Mouse (Mus musculus) mouse embryonic stem cell (cell line): Measurements from ENCODE around the gene Hoxd11.

Experiments
- in situ Hi-C, 2 experiments: fragments of 300-500 bp; cut with MboI; formaldehyde crosslinking; loops; 1 replicate in 1 of 2; 3 replicates in 1 of 2; pipeline ENCODE4 v1.14.3; 2019 to 2020; ENCODE audit warnings: low sequenced_read_pairs in 2 of 2, low pct_unique_long_range_greater_than_20kb in 1 of 2, mixed read lengths in 1 of 2; ENCODE audit not compliant: unreplicated experiment in 1 of 2

The Hoxd11 gene

DNA sequence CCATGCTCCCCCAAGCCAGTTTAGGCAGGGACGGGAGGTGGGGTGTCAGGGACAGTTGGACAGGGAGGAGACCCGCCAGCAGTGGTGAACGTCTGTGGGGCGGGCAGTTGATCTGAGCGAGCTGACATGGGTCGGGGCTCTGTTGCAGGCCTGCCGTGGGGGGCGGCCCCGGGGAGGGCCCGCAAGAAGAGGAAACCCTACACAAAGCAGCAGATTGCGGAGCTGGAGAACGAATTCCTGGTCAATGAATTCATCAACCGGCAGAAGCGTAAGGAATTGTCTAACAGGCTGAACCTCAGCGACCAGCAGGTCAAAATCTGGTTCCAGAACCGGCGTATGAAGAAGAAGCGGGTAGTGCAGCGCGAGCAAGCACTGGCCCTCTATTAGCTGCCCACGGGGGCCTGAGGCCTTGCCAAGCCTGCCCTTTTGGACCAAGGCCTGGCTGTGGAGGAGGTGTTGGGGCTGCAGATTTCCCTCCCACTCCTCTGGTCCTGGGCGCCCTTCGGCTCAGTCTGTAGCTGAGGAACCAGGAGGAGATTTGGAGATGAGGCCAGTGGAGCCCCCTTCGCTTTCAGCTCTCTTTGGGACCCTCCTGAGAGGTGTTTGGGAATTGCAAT lies 3.6 kb upstream of the Hoxd11 start:
- in situ Hi-C loops = loop anchor here (10.0 to 25.0 kb wide), 2 partner anchors 912 to 1111 kb away; no protein-coding TSS in a partner anchor

DNA sequence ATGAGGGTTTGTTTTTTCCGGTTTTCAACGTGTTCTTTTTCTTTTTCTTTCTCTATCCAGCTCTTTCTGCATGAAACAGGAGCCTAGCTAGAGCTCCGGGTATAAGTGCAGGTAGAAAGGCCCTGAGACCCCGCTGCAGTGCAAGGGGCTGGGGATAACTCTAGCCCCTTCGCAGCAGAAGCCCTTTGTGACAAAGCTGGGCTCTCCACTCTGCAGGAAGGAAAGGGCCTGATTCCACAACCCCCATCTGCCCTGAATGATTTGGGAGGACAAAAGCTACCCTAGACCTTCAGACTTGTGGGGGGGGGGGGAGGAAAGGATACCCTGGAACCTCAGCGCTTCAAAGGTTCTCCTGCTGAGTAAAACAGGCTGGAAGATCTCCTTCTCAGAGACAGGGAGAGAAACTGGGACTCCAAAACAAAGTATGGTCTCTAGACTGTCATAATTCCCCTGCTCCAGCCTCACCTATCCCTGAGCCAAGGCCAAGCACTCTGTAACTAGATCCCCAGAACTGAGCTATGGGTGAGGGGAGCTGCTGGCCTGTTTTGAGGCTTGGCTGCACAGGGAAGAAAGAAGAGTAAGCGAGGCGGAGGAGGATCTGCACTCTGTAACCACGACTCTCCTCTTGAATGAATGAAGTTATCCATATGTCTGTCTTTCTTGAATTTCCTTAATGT lies 2.8 kb upstream of the Hoxd11 start:
- in situ Hi-C loops = loop anchor here (10.0 to 25.0 kb wide), 2 partner anchors 911 to 1112 kb away; no protein-coding TSS in a partner anchor

DNA sequence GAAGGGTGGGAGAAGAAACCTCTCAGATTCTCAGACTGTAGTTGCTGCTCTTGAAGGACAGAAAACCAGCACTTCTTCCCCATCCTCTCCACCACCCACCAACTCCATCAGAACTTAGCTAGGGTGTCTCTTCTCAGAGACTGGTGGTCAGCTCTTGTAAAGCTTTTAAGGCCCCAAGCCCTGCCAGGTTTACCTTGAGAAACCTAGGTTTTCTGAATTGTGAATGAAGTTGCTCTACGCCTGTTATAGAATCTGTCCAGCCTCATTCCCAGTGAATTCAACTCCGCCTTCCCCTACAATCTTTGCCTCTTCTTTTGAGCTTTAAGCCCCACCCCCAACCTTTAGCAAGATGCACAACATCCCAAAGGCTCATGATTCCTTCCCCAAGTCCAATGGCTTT lies 2.3 kb upstream of the Hoxd11 start:
- in situ Hi-C loops = loop anchor here (10.0 to 25.0 kb wide), 2 partner anchors 910 to 1112 kb away; no protein-coding TSS in a partner anchor

DNA sequence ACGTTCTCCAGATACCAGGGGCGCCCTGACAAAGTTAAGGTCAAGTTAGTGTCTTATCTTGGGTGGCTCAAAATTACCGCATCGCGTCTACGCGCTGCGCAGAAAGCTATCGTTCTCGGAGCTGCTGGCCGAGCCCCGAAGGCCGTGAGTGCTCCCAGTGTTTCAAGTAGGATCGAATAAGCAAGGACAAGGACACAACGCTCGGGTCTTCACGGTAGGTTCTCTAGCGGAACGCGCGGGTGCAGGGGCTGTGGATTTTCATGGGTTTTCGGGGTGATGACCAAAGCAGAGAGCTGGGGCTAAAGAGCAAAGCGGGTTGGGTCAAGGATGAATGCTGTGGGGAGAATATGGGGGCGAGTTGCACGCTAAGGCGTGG lies 227 bp downstream of the Hoxd11 start:
- in situ Hi-C loops = loop anchor here (10.0 to 25.0 kb wide), 2 partner anchors 908 to 1115 kb away; no protein-coding TSS in a partner anchor

DNA sequence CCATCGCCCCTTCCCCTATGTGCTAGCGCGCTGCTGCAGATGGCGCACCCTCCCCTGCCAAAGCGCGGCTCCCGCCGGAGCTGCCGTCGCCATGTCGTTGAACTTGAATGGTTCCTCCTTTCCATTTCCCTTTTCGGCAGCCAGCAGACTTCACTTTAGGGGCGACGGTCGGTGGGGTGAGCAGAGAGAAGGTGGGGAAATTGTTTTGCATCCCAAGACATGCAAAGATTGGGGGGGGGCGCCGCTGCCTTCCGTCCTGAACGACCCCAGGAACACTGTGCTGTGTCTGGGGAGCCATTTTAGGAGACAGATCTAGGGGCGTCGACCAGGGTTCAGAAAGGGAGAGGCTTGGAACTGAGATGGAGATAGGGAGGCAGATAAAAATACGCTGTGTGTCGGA lies 623 bp downstream of the Hoxd11 start:
- in situ Hi-C loops = loop anchor here (10.0 to 25.0 kb wide), 3 partner anchors 55 to 1115 kb away; no protein-coding TSS in a partner anchor

DNA sequence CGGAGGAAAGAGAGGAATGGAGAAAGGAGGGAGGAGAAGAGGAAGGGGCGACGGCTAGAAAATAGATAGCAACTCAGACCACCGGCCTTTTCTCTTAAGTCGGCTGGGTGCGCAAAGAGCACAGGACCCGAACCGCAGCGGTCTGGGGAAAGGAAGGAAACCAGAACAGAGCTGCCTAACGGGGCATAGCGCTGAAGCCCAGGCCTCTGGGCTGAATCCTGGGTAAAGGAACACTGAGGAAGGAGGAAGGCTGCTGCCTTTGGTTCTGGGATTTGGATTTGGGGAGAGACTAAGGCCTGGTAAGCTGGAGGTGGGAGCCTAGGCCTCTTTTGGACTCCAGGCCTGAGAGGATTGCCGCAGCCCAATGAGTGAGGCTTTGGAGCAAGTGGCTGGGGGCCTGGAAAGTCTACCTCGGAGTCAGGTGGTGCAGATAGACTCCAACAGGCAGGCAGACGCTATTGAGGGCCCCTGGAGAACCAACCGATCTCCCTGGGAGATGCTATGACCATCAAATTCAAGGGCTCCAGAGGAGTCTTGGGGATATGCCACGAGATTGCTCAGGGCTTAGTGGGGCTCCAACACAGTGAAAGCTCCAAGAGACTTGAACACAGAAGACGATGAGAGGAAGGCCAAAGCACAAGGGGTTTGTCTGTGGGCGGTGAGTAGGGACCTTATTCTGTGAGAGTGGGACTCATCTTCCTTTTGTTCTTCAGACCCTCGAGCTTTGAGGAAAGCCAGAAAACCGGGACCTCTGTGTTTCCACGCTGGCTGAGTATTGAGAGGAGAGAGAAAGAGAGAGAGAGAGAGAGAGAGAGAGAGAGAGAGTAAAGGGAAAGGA lies 1.4 kb downstream of the Hoxd11 start:
- in situ Hi-C loops = loop anchor here (10.0 to 25.0 kb wide), 2 partner anchors 54 to 907 kb away; no protein-coding TSS in a partner anchor

DNA sequence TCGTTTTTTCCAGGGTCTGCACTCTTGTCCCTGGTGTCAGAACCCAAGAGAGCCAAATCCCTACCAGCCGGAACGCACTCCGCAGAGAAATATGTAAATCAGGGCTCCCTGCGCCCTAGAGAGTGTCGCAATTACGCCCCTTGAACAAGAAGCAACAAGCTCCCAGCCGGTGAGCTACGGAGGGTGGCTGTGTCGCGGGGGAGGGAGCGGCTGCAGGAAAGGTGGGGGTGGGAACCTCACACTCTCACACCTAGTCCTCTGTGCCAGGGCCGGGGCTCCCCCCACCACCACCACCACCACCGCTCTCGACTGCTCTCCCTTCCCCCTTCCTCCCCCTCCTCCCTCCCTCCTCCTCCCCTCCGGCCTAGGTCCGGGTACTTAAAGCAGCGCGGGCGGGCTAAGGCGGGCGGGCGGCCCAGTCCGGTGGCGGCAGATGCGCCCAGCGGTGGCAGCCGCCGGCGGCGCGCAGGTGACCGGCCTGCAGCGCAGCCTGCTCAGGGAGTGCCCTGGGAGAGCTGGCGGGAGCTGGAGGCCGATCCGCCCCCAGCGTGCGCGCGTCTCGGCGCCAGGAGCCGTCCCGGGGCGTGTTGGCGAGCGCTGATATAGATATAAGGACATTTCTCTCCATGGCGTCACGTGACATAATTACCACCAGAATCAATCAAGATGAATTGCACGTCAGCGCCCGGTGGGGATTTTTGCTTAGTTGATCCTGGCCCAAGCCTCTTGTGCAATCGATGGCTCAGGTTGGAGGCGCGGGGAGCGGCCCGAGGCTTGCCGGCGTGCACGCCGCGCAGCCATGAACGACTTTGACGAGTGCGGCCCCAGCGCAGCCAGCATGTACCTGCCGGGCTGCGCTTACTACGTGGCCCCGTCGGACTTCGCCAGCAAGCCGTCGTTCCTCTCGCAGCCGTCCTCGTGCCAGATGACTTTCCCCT lies 2.5 kb downstream of the Hoxd11 start:
- in situ Hi-C loops = loop anchor here (10.0 to 25.0 kb wide), 2 partner anchors 53 to 905 kb away; no protein-coding TSS in a partner anchor

DNA sequence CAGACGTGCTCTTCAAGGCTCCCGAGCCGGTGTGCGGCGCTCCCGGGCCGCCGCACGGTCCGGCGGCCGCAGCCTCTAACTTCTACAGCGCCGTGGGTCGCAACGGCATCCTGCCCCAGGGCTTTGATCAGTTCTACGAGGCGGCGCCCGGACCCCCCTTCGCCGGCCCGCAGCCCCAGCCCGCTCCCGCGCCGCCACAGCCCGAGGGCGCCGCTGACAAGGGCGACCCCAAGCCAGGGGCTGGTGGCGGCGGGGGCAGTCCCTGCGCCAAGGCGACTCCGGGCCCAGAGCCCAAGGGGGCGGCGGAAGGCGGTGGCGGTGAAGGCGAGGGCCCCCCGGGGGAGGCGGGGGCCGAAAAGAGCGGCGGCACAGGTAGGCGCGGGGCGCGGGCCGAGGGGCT lies 3.4 kb downstream of the Hoxd11 start:
- in situ Hi-C loops = loop anchor here (10.0 to 25.0 kb wide), 2 partner anchors 52 to 905 kb away; no protein-coding TSS in a partner anchor

DNA sequence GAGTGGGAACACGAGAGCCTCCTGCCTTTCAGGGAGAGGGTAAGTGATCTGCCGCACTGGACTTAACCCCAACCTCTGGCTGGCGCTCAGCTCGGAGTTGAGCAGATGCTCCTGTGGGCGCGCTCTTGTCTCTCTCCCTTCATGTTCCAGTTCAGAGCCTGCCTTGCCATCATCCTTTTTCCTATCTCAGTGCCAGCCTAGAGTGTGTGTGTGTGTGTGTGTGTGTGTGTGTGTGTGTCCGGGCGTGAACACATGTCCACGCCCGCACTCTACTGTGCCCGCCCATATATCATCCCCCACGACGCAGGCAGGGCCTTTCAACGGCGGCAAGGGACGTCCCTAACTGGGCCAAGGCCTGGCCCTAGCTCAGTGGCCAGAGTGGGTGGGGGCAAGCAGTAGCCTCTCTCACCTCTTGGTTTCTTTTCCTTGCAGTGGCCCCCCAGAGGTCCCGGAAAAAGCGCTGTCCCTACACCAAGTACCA lies 4.2 kb downstream of the Hoxd11 start:
- in situ Hi-C loops = loop anchor here (10.0 to 25.0 kb wide), 2 partner anchors 51 to 904 kb away; no protein-coding TSS in a partner anchor

DNA sequence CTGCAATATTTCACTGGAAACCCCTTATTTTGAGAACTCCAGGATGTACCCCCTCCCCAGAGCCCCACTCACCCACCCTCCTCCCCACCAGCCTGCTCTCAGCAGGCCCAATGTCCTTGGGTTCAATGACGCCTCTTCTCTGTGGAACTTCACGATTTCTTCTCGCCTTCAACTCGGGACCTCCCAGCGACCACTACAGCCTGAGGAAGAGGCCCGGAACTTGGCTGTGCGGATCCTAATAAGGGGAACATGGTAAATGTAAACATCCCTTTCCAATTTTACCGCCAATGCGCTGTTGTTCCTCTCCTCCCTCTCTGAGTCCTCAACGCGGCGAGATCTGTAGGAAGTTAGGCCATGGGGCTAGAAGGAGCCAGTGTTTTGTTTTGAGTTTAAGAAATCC lies 4.7 kb downstream of the Hoxd11 start:
- in situ Hi-C loops = loop anchor here (10.0 to 25.0 kb wide), 2 partner anchors 51 to 903 kb away; no protein-coding TSS in a partner anchor

DNA sequence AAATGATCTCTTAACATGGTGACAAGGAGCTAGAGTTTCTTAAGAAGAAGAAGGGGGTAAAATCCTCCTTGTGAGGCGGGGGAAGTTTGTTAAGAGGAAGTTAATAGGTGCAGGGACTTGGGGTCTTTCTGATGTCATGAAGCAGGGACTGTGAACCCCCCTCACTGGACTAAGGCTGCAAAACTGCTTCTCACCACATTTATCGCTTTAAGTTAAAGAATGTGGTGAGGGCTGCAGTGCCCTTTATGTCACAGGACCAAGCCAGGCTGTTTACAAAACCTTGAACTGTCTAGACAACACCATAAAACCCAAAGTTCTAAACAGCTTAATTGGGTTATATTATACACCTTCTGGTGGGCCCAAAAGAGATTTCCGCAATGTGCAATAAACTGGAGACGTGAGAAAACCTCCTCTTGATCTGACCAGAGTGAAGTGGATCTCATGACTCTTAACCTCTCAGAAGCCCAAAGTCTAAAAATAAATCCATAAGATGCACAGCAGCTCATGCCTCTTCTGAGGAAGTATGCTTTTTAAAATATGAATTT lies 5.8 kb downstream of the Hoxd11 start:
- in situ Hi-C loops = loop anchor here (10.0 to 25.0 kb wide), 2 partner anchors 50 to 902 kb away; no protein-coding TSS in a partner anchor

DNA sequence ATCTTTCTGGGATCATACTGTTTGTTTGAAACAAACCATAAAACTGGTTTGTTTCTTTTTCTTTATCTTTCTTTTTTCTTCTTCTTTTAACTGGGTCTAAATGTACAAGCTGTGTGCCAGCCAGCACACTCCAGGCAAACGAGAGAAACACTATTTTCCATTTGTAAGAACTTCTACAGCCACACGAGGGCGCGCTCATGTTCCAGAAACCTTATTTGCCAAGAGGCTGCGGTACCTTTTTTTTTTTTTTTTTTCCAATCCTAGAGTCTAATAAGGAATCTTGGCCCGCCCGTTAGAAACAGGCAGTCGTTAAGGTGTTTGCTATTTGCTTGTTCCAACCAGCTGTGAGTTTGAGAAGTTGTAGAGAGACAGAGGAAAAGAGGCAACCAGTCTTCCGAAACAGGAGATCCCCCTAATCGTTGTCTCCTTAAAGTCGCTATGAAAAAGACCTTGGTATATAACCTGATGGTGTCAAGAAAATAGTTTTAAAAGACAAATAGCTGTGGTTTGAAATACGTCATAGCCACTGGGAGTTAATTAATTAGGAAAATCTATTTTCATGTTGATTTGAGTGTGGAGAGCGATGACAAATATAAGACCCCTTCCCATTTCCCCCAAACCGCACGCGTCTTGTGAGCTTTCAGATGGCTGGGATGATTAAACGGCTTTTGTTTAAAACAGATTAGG lies 7.1 kb downstream of the Hoxd11 start:
- in situ Hi-C loops = loop anchor here (10.0 to 25.0 kb wide), 2 partner anchors 48 to 901 kb away; no protein-coding TSS in a partner anchor

DNA sequence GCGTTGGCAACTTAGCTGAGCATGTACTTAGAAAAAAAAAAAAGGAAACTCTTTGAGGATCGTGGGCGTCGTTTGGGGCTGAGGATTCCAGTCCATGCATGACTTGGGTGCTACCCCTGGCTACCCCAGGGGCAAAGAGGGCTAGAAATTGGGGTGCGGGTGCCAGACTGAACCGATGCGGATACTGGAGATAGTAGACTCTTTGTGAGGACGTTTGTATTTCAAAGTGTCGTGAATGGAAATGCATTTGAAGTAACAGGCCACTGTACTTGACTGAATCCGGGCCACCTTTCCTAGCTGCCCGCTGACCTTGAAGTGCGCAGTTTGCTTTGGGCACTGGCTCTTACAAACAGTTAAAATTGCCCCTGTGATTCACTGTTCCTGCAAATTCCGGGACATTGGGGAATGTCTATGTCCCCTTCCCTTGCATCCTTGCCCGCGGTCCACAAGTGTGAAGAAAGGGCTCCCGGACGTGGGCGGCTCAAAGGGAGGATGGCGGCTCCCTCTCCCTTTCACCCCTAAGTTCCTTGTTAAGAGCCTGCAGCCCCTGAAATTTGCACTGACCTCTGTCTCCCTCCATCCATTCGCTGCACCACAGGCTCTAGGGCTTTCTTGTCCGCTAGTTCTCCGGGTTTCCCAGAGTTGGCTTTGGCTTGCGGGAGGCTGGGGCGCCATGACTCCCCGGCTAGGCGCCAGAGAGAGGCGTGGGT lies 7.8 kb downstream of the Hoxd11 start:
- in situ Hi-C loops = loop anchor here (10.0 to 25.0 kb wide), 2 partner anchors 48 to 900 kb away; no protein-coding TSS in a partner anchor

DNA sequence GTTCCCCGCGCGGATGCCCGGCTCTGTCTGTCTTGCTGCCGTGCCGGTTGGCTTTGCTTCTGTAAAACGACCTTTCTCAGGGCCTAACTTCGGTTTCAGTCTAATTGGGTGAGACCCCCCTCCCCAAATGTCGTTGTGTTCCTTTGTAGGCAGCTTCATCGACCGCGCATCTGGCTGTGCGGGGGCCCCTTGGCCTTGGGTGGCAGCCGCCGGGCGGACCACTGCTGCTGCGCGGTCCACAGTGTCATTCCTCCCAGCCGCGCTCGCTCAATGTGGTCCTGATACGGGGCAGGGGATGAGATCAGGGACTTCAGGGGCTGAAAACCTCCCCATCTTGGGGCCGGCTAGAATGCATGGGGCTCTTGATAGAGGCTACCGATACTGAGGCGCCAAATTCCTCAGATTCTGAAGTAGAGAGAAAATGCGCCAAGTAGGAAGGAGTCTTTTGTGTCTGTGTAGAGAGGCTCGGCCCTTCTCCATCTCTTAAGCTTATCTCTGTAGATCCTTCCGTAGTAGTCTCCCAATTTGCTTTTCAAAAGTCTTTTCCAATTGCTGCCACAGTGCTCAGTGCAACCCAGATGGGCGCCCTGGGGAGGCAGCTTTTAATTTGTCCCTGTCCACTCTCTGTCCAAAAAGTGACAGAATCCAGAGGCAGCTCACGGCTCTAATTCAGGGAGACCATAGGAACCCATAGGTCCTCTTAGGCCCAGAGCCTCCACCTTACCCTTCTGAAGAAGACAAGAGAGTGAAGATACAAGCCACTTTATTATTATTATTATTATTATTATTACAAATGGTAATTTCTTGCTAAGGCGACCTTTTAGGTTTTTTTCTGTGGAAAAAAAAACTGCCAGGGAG lies 8.6 kb downstream of the Hoxd11 start:
- in situ Hi-C loops = loop anchor here (10.0 to 25.0 kb wide), 2 partner anchors 47 to 899 kb away; no protein-coding TSS in a partner anchor
